ENCODE assay signal across 9 mouse cellular contexts in the genomic region with DNA sequence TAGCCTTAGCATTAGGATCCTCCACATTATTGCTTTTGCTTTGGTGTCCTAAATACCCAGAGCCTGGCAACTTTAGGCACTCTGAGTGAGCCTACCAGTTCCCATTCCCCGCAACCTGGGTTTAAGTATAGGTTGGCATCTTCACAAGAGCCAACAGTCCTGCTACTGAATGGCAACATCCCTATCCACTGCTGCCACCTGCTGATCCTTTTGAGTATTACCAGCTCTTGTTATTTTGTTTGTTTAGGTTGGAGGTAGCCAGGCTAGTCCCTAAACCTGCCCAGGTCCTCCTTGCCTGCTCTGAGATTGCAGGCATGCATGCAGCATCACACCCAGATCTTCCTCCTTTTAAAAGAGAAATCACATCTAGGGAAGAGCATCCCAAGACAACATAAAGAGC. TPM values are rescaled to one million over a fixed set of nuclear protein-coding genes. Genes with fewer than 3 reads are reported as not detected.
DNase-seq lines count a peak whose midpoint lies in the region; ATAC-seq lines count a peak whose summit lies in the region.
"Not testable (repeated sequence)": the region's sequence is repeated elsewhere in the genome, so short reads cannot be mapped to it uniquely, and the experiment has no call there.
"Had no signal": no experiment of that assay in that cellular context is flagged by ENCODE, and none has a peak within 500 bp of the region (broad histone marks: within the 10 kb centered on the region; RNA-seq: fewer than 3 reads in every experiment).

No protein-coding gene starts in this region.

- H3K36me3 ChIP-seq in forebrain, embryonic 16.5 days (ENCODE audit: control insufficient read depth, insufficient read depth); hindbrain, embryonic 11.5 days (ENCODE audit: control insufficient read depth, insufficient read depth, low read length); liver, embryonic 13.5 days; neural tube, embryonic 12.5 days: not testable (repeated sequence)

- DNase-seq in hindbrain, embryonic 11.5 days (ENCODE audit: low spot score): peak; percentile 61
- peak; percentile 76 to 96 for DNase-seq in layer of hippocampus, adult 18-20 months (ENCODE audit: low spot score in 2 of 2)
- peak; percentile 55 for DNase-seq in liver, embryonic 13.5 days
- peak; percentile 54 for DNase-seq in testis, postnatal 14 days (ENCODE audit: low spot score)

- ATAC-seq in CD4-positive, CD25-positive, alpha-beta regulatory T cell, adult 4 months: peak; percentile 74
- ATAC-seq in cerebellum, adult (ENCODE audit: insufficient number of reproducible peaks, low FRiP score, low TSS enrichment): peak; percentile 53; the same call in 1 of the 2 replicates
- ATAC-seq in forebrain, embryonic 16.5 days: peak; percentile 64
- peak; percentile 33; the same call in 1 of the 2 replicates for ATAC-seq in hindbrain, embryonic 11.5 days (ENCODE audit: low FRiP score)
- peak; percentile 45 for ATAC-seq in liver, embryonic 13.5 days (ENCODE audit: low read depth)
- 0 out of 2 replicates have a peak, but pooled peaks have one; percentile 52 for ATAC-seq in neural tube, embryonic 12.5 days (ENCODE audit: low FRiP score, low read depth)

- H3K4me2 ChIP-seq in forebrain, embryonic 16.5 days (ENCODE audit: low read length); hindbrain, embryonic 11.5 days (replicated peaks; ENCODE audit: low read depth, low read length); liver, embryonic 13.5 days; neural tube, embryonic 12.5 days (replicated peaks): not testable (repeated sequence)

- H3K9ac ChIP-seq in forebrain, embryonic 16.5 days (replicated peaks; ENCODE audit: low read depth, low read length); hindbrain, embryonic 11.5 days (ENCODE audit: low read depth, low read length); liver, embryonic 13.5 days; neural tube, embryonic 12.5 days: not testable (repeated sequence)

- H3K9me3 ChIP-seq in forebrain, embryonic 16.5 days (ENCODE audit: control insufficient read depth, low read length); hindbrain, embryonic 11.5 days (ENCODE audit: control insufficient read depth, low read length); liver, embryonic 13.5 days (replicated peaks); neural tube, embryonic 12.5 days: not testable (repeated sequence)

- H3K27ac ChIP-seq in forebrain, embryonic 16.5 days (ENCODE audit: low read length); hindbrain, embryonic 11.5 days (ENCODE audit: low read depth, low read length); liver, embryonic 13.5 days; neural tube, embryonic 12.5 days: not testable (repeated sequence)

- 12% methylated on average over 1 of the region's 1 CpGs for WGBS in forebrain, embryonic 16.5 days
- WGBS in hindbrain, embryonic 11.5 days: 47% methylated on average over 1 of the region's 1 CpGs
- 45% methylated on average over 1 of the region's 1 CpGs for WGBS in liver, embryonic 13.5 days (ENCODE audit: insufficient replicate concordance)
- 25% methylated on average over 1 of the region's 1 CpGs for WGBS in neural tube, embryonic 12.5 days

- not testable (repeated sequence) for H3K4me3 ChIP-seq in forebrain, embryonic 16.5 days (replicated peaks; ENCODE audit: low read length); hindbrain, embryonic 11.5 days (ENCODE audit: low read depth, low read length); liver, embryonic 13.5 days (replicated peaks); neural tube, embryonic 12.5 days

- H3K4me1 ChIP-seq in forebrain, embryonic 16.5 days (replicated peaks; ENCODE audit: control insufficient read depth, insufficient read depth, low read length); hindbrain, embryonic 11.5 days (replicated peaks; ENCODE audit: control insufficient read depth, insufficient read depth, low read length); neural tube, embryonic 12.5 days: not testable (repeated sequence)
- H3K4me1 ChIP-seq in liver, embryonic 13.5 days (replicated peaks): peaks cover 29% of the 10 kb centered on the region

- H3K27me3 ChIP-seq in forebrain, embryonic 16.5 days (replicated peaks; ENCODE audit: control insufficient read depth, insufficient read depth, low read length); hindbrain, embryonic 11.5 days (ENCODE audit: control insufficient read depth, insufficient read depth, low read length); liver, embryonic 13.5 days; neural tube, embryonic 12.5 days (replicated peaks): not testable (repeated sequence)

RNA-seq across cellular contexts. Expression of a gene that starts 7.3 kb away (rescaled TPM):
- 1 to 10 TPM; 4.0 to 5.0 TPM for polyA plus RNA-seq in CD4-positive, CD25-positive, alpha-beta regulatory T cell, adult 4 months (2017; shearing (Covaris generic))
- 2.4 and 3.0 TPM in 2 replicates for polyA plus RNA-seq in forebrain, embryonic 16.5 days (2015; fragmentation: Nextera tagmentation; extraction: Ambion mirVana)
- polyA plus RNA-seq in hindbrain, embryonic 11.5 days (2014; fragmentation: Nextera tagmentation; extraction: Ambion mirVana): 2.8 and 3.0 TPM in 2 replicates
- total RNA-seq in layer of hippocampus, adult 18-20 months (2021): 1 to 10 TPM; 3.3 to 5.5 TPM
- 3.7 and 4.6 TPM in 2 replicates for polyA plus RNA-seq in liver, embryonic 13.5 days (2015; fragmentation: Nextera tagmentation; extraction: Ambion mirVana)
- polyA plus RNA-seq in neural tube, embryonic 12.5 days (2016; fragmentation: Nextera tagmentation; extraction: Ambion mirVana): 3.1 and 4.2 TPM in 2 replicates

RNA-seq across cellular contexts. Expression of a gene that starts 7.4 kb away (rescaled TPM):
- 10 to 100 TPM in 1 of 2 experiments, 1 to 10 TPM in 1; 9.8 to 16.6 TPM for polyA plus RNA-seq in CD4-positive, CD25-positive, alpha-beta regulatory T cell, adult 4 months (2017; shearing (Covaris generic))
- 11.1 and 11.6 TPM in 2 replicates for polyA plus RNA-seq in forebrain, embryonic 16.5 days (2015; fragmentation: Nextera tagmentation; extraction: Ambion mirVana)
- polyA plus RNA-seq in hindbrain, embryonic 11.5 days (2014; fragmentation: Nextera tagmentation; extraction: Ambion mirVana): 17.3 and 19.2 TPM in 2 replicates
- 10 to 100 TPM; 15.1 to 16.7 TPM for total RNA-seq in layer of hippocampus, adult 18-20 months (2021)
- 14.1 and 15.7 TPM in 2 replicates for polyA plus RNA-seq in liver, embryonic 13.5 days (2015; fragmentation: Nextera tagmentation; extraction: Ambion mirVana)
- polyA plus RNA-seq in neural tube, embryonic 12.5 days (2016; fragmentation: Nextera tagmentation; extraction: Ambion mirVana): 11.6 and 14.5 TPM in 2 replicates

RNA-seq across cellular contexts. Expression of a gene that starts 15.9 kb away (rescaled TPM):
- not detected for polyA plus RNA-seq in CD4-positive, CD25-positive, alpha-beta regulatory T cell, adult 4 months (2017; shearing (Covaris generic))
- polyA plus RNA-seq in forebrain, embryonic 16.5 days (2015; fragmentation: Nextera tagmentation; extraction: Ambion mirVana): not detected in 2 replicates
- polyA plus RNA-seq in hindbrain, embryonic 11.5 days (2014; fragmentation: Nextera tagmentation; extraction: Ambion mirVana): 0.15 and 0.24 TPM in 2 replicates
- total RNA-seq in layer of hippocampus, adult 18-20 months (2021): not detected
- polyA plus RNA-seq in liver, embryonic 13.5 days (2015; fragmentation: Nextera tagmentation; extraction: Ambion mirVana): not detected in 2 replicates
- not detected in 2 replicates for polyA plus RNA-seq in neural tube, embryonic 12.5 days (2016; fragmentation: Nextera tagmentation; extraction: Ambion mirVana)

RNA-seq across cellular contexts. Expression of a gene that starts 24.1 kb away (rescaled TPM):
- polyA plus RNA-seq in CD4-positive, CD25-positive, alpha-beta regulatory T cell, adult 4 months (2017; shearing (Covaris generic)): not detected
- 0.04 TPM in 1 of 2 replicates, not detected in the other for polyA plus RNA-seq in forebrain, embryonic 16.5 days (2015; fragmentation: Nextera tagmentation; extraction: Ambion mirVana)
- polyA plus RNA-seq in hindbrain, embryonic 11.5 days (2014; fragmentation: Nextera tagmentation; extraction: Ambion mirVana): not detected in 2 replicates
- total RNA-seq in layer of hippocampus, adult 18-20 months (2021): not detected
- not detected in 2 replicates for polyA plus RNA-seq in liver, embryonic 13.5 days (2015; fragmentation: Nextera tagmentation; extraction: Ambion mirVana)
- polyA plus RNA-seq in neural tube, embryonic 12.5 days (2016; fragmentation: Nextera tagmentation; extraction: Ambion mirVana): not detected in 2 replicates
- polyA plus RNA-seq: heart, embryonic 10.5 days had no signal

RNA-seq across cellular contexts. Expression of a gene that starts 25.4 kb away (rescaled TPM):
- polyA plus RNA-seq in CD4-positive, CD25-positive, alpha-beta regulatory T cell, adult 4 months (2017; shearing (Covaris generic)): 1 to 10 TPM; 1.6 to 5.9 TPM
- polyA plus RNA-seq in forebrain, embryonic 16.5 days (2015; fragmentation: Nextera tagmentation; extraction: Ambion mirVana): 0.22 and 0.77 TPM in 2 replicates
- 0.24 TPM in 1 of 2 replicates, not detected in the other for polyA plus RNA-seq in hindbrain, embryonic 11.5 days (2014; fragmentation: Nextera tagmentation; extraction: Ambion mirVana)
- total RNA-seq in layer of hippocampus, adult 18-20 months (2021): under 1 TPM; 0.30 to 0.66 TPM
- 2.6 and 2.7 TPM in 2 replicates for polyA plus RNA-seq in liver, embryonic 13.5 days (2015; fragmentation: Nextera tagmentation; extraction: Ambion mirVana)
- polyA plus RNA-seq in neural tube, embryonic 12.5 days (2016; fragmentation: Nextera tagmentation; extraction: Ambion mirVana): 0.11 and 0.24 TPM in 2 replicates
